Mouse (Mus musculus) liver, embryonic 16.5 days (tissue): ENCODE measurements around the gene Qrich1. TPM values are rescaled to one million over a fixed set of nuclear protein-coding genes. Genes with fewer than 3 reads are reported as not detected.

Source experiments
- ATAC-seq: fragments of 200-750 bp; cut with Nextera tagmentation; 2 replicates; pipeline ENCODE4 v1.8.0; 2017; ENCODE audit warnings: low read depth, mild to moderate bottlenecking, moderate number of reproducible peaks, moderate library complexity
- H3K27ac ChIP-seq: fragments of 300-500 bp; sonication (generic); 2 replicates; pipeline ENCODE4 v1.5.1; 2014; ENCODE audit warnings: mild to moderate bottlenecking, low read length
- H3K27me3 ChIP-seq: fragments of 300-500 bp; sonication (generic); 2 replicates; pipeline ENCODE4 v1.6.1; 2014; ENCODE audit warnings: low read depth, low read length, mixed read lengths; ENCODE audit not compliant: control insufficient read depth, insufficient read depth
- H3K36me3 ChIP-seq: fragments of 300-500 bp; sonication (generic); 2 replicates; pipeline ENCODE4 v1.6.1; 2014; ENCODE audit warnings: mild to moderate bottlenecking; ENCODE audit not compliant: control insufficient read depth, insufficient read depth
- H3K4me1 ChIP-seq: fragments of 300-500 bp; sonication (generic); 2 replicates; pipeline ENCODE4 v1.6.1; 2014; ENCODE audit warnings: low read depth, low read length, mixed read lengths; ENCODE audit not compliant: control insufficient read depth
- H3K4me2 ChIP-seq: fragments of 300-500 bp; sonication (generic); 2 replicates; pipeline ENCODE4 v1.6.1; 2014; ENCODE audit warnings: low read depth, low read length, mixed read lengths
- H3K4me3 ChIP-seq: fragments of 300-500 bp; sonication (generic); 2 replicates; pipeline ENCODE4 v1.5.1; 2014; ENCODE audit warnings: low read depth, mild to moderate bottlenecking, low read length
- H3K9ac ChIP-seq: fragments of 300-500 bp; sonication (generic); 2 replicates; pipeline ENCODE4 v1.6.1; 2014; ENCODE audit warnings: low read depth, low read length
- H3K9me3 ChIP-seq: fragments of 300-500 bp; sonication (generic); replicated peaks from 2 replicates; pipeline ENCODE4 v1.6.1; 2016; ENCODE audit warnings: low read length; ENCODE audit not compliant: control insufficient read depth
- WGBS: fragments of 180-500 bp; shearing (Covaris S2); extraction: QIAGEN DNeasy Blood & Tissue Kit; methylation state at CpG from one replicate; pipeline ENCODE4 v1.1.7; 2014; ENCODE audit not compliant: insufficient replicate concordance; 5-methylcytosine and 5-hydroxymethylcytosine counted together
- polyA plus RNA-seq: library from polyadenylated mRNA; unstranded; fragments of >200 nt; fragmentation: Nextera tagmentation; extraction: Ambion mirVana; gene quantifications from 2 replicates; pipeline ENCODE4 v1.2.1, GENCODE M21; 2015

Qrich1 gene
- polyA plus RNA-seq, 1 experiment from 2014 or later = 44.2 TPM

DNA sequence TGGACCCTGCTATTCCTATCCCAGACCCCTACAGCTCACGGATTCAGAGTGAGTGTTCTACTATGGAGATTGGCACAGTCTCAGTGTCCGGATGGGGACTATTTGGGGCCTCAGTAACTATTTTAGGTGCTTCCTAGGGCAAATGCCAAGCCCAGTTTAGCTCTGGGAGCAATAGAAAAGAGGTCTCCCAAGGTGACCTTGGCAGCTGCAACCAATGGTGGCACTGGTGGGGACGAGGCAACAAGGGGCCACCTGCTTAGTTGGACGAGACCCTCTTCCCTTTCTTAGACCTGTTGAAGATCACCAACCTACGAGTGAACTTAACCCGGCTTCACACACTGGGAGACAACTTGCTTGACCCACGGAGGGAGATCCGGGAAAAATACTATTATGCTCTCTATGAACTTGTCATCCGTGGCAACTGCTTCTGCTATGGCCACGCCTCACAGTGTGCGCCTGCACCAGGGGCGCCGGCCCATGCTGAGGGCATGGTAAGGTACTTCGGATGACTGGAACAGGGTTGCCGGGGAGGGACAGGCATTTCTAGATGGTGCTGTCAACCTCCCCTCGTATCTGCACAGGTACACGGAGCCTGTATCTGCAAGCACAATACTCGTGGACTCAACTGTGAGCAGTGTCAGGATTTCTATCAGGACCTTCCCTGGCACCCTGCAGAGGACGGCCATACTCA lies 34.9 kb upstream of the Qrich1 start:
- H3K4me3 ChIP-seq = no peak overlapping the region
- ATAC-seq = no peak
- no peak overlapping the region for H3K4me2 ChIP-seq
- peaks cover 7% of the 10 kb centered on the region for H3K4me1 ChIP-seq
- no peak overlapping the region for H3K9ac ChIP-seq
- H3K36me3 ChIP-seq = no peaks in the 10 kb centered on the region
- peaks cover 7% of the 10 kb centered on the region for H3K27me3 ChIP-seq
- no peaks in the 10 kb centered on the region for H3K9me3 ChIP-seq
- WGBS = 70% methylated on average over 19 of the region's 19 CpGs
- H3K27ac ChIP-seq = no peak overlapping the region

DNA sequence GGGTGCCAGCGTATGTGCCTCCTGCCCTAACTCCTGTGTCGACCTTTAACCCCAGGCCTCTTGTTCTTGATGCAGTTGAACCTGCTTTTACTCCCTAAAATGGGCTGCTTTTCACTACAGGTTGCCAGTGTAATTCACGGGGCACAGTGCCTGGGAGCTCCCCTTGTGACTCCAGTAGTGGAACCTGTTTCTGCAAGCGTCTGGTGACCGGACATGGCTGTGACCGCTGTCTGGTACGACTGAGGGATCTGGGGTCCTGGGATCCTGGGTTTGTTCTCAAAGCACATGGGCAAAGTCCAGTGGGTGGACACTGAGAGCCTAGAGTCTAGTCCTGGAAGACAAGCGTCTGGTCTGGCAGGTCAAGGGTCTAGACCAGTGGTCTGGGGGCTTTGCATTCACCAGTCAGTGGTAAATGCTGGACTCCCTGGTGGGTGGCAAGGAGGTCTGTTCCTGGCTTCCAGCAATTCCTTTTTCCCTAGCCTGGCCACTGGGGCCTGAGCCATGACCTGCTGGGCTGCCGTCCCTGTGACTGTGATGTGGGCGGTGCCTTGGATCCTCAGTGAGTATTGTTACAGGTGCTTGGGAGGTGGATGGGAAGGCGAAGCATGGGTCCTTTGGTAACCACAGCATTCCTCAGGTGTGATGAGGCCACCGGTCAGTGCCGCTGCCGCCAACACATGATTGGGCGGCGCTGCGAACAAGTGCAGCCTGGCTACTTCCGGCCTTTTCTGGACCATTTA lies 33.4 kb upstream of the Qrich1 start:
- 82% methylated on average over 18 of the region's 18 CpGs for WGBS
- Histone ChIP-seq H3K9me3 (no peaks in the 10 kb centered on the region), H3K9ac (no peak overlapping the region), H3K4me1 (peaks cover 7% of the 10 kb centered on the region), H3K4me2 (no peak overlapping the region), H3K4me3 (no peak overlapping the region), H3K27me3 (peaks cover 7% of the 10 kb centered on the region), H3K36me3 (no peaks in the 10 kb centered on the region; the same call in 1 of the 2 replicates), H3K27ac (no peak overlapping the region)
- no peak for ATAC-seq

DNA sequence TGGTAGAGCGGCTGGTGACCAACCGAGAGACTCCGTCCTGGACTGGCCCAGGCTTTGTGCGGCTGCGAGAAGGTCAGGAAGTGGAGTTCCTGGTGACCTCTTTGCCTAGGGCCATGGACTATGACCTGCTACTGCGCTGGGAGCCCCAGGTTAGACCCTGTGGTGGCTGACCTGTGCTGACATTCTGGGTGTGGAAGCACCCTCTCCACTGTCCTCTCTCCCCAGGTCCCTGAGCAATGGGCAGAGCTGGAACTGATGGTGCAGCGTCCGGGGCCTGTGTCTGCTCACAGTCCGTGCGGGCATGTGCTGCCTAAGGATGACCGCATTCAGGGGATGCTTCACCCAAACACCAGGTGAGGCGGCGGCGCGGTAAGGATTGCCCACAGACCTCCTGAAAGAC lies 32.6 kb upstream of the Qrich1 start:
- no peak overlapping the region for H3K4me3 ChIP-seq
- H3K9me3 ChIP-seq = no peaks in the 10 kb centered on the region
- H3K27ac ChIP-seq = no peak overlapping the region
- no peaks in the 10 kb centered on the region; the same call in 1 of the 2 replicates for H3K36me3 ChIP-seq
- no peak overlapping the region for H3K9ac ChIP-seq
- 81% methylated on average over 15 of the region's 15 CpGs for WGBS
- no peak overlapping the region for H3K4me2 ChIP-seq
- H3K4me1 ChIP-seq = peaks cover 3% of the 10 kb centered on the region
- H3K27me3 ChIP-seq = peaks cover 3% of the 10 kb centered on the region; the same call in 1 of the 2 replicates
- no peak for ATAC-seq

DNA sequence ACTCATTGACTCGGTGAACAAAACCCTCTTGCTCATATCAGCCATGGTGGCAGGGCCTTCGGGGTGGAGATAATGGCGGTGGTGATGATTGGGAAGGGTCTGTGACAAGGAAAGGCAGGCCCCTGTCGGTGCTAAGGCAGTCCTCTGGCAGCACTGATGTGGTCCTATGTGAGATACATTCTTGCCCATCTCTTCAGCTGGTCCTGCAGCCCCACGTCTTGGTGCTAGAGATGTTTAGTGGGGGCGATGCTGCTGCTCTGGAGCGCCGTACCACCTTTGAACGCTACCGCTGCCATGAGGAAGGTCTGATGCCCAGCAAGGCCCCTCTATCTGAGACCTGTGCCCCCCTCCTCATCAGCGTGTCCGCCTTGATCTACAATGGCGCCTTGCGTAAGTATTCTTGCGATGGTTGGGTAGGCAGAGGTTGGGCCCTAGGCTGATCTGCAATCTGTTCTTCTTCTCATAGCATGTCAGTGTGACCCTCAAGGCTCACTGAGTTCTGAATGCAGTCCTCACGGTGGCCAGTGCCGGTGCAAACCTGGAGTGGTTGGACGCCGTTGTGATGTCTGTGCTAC lies 31.2 kb upstream of the Qrich1 start:
- Histone ChIP-seq H3K27me3 (no peaks in the 10 kb centered on the region), H3K9ac (no peak overlapping the region), H3K4me2 (no peak overlapping the region), H3K9me3 (no peaks in the 10 kb centered on the region), H3K4me3 (no peak overlapping the region), H3K4me1 (peaks cover 6% of the 10 kb centered on the region), H3K36me3 (no peaks in the 10 kb centered on the region; the same call in 1 of the 2 replicates), H3K27ac (no peak overlapping the region)
- ATAC-seq = no peak
- 79% methylated on average over 19 of the region's 19 CpGs for WGBS

DNA sequence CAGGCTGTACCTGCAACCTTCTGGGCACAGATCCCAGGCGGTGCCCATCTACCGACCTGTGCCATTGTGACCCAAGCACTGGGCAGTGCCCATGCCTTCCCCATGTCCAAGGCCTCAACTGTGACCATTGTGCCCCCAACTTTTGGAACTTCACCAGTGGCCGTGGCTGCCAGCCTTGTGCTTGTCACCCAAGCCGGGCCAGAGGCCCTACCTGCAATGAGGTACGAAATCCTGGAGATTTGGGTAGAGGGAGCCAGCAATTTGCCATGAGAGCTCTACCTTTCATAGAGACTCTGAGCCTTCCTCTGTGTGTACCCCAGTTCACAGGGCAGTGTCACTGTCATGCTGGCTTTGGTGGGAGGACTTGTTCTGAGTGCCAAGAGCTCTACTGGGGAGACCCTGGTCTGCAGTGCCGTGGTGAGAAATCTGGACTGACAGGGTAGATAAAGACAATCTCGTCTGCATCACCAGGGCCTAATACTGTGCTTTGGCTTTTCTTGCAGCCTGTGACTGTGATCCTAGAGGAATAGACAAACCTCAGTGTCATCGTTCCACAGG lies 29.6 kb upstream of the Qrich1 start:
- no peak overlapping the region for H3K4me2 ChIP-seq
- no peak for ATAC-seq
- no peak overlapping the region for H3K4me3 ChIP-seq
- no peaks in the 10 kb centered on the region for H3K9me3 ChIP-seq
- no peak overlapping the region for H3K9ac ChIP-seq
- H3K36me3 ChIP-seq = no peaks in the 10 kb centered on the region; the same call in 1 of the 2 replicates
- whole genome bisulfite sequencing = 65% methylated on average over 8 of the region's 8 CpGs
- peaks cover 12% of the 10 kb centered on the region for H3K4me1 ChIP-seq
- no peak overlapping the region for H3K27ac ChIP-seq
- H3K27me3 ChIP-seq = no peaks in the 10 kb centered on the region

- WGBS = 81% methylated on average over 17 of the region's 17 CpGs
- peaks cover 18% of the 10 kb centered on the region for H3K4me1 ChIP-seq
- H3K9me3 ChIP-seq = no peaks in the 10 kb centered on the region
- no peak overlapping the region for H3K4me2 ChIP-seq
- H3K9ac ChIP-seq = no peak overlapping the region
- no peaks in the 10 kb centered on the region for H3K27me3 ChIP-seq
- H3K27ac ChIP-seq = no peak overlapping the region
- peaks cover 11% of the 10 kb centered on the region for H3K36me3 ChIP-seq
- H3K4me3 ChIP-seq = no peak overlapping the region
- ATAC-seq = no peak
Measured at GRCm38 (mm10) chr9:108488403-108488802, 28.2 kb upstream of the Qrich1 start.

DNA sequence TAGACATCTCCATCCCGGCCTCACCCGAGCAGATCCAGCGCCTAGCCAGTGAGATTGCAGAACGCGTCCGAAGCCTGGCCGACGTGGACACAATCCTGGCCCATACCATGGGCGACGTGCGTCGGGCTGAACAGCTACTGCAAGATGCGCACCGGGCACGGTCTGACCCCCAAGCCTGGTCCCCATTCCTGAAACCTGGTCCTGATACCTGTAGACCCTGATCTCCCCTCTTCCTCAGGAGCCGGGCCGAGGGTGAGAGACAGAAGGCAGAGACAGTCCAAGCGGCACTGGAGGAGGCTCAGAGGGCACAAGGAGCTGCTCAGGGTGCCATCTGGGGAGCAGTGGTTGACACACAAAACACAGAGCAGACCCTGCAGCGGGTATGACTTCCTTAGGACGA lies 27.4 kb upstream of the Qrich1 start:
- Histone ChIP-seq H3K4me3 (no peak overlapping the region), H3K27ac (no peak overlapping the region), H3K4me2 (no peak overlapping the region), H3K27me3 (no peaks in the 10 kb centered on the region), H3K9me3 (no peaks in the 10 kb centered on the region), H3K4me1 (peaks cover 18% of the 10 kb centered on the region), H3K9ac (no peak overlapping the region), H3K36me3 (peaks cover 19% of the 10 kb centered on the region)
- WGBS = 91% methylated on average over 20 of the region's 20 CpGs
- ATAC-seq = no peak

- H3K36me3 ChIP-seq = peaks cover 26% of the 10 kb centered on the region
- WGBS = 66% methylated on average over 26 of the region's 26 CpGs
- no peak for ATAC-seq
- H3K27me3 ChIP-seq = no peaks in the 10 kb centered on the region
- no peaks in the 10 kb centered on the region for H3K9me3 ChIP-seq
- peak overlapping the region; percentile 97 for H3K27ac ChIP-seq
- peaks cover 18% of the 10 kb centered on the region for H3K4me1 ChIP-seq
- H3K9ac ChIP-seq = peak overlapping the region; percentile 97
- peak overlapping the region; percentile 100 for H3K4me3 ChIP-seq
- H3K4me2 ChIP-seq = peak overlapping the region; percentile 90
Measured at GRCm38 (mm10) chr9:108489702-108490558, 26.7 kb upstream of the Qrich1 start.
